Mouse (Mus musculus) retina, embryonic 14.5 days (tissue): Measurements from ENCODE around the gene Rad51b.

Source experiments
- DNase-seq: peaks from one replicate; pipeline ENCODE4 v3.0.0-alpha.2; 2015; ENCODE audit warnings: low spot score

The Rad51b gene

GRCm38 (mm10) chr12:79493481-79493880 lies 196.4 kb downstream of the Rad51b start:
- DNase-seq, result no peak

- no peak for DNase-seq
Observed at GRCm38 (mm10) chr12:79498326-79498725, 201.2 kb downstream of the Rad51b start.

- no peak for DNase-seq
Observed at GRCm38 (mm10) chr12:79499809-79500208, 202.7 kb downstream of the Rad51b start.

- DNase-seq, result no peak
Observed at GRCm38 (mm10) chr12:79501877-79502276, 204.8 kb downstream of the Rad51b start.

GRCm38 (mm10) chr12:79502862-79503581 lies 205.9 kb downstream of the Rad51b start:
- DNase-seq, result no peak

GRCm38 (mm10) chr12:79503582-79504515 lies 206.8 kb downstream of the Rad51b start:
- DNase-seq, result peak; percentile 82

GRCm38 (mm10) chr12:79504641-79505040 lies 207.6 kb downstream of the Rad51b start:
- DNase-seq, result peak; percentile 46

GRCm38 (mm10) chr12:79506421-79506820 lies 209.3 kb downstream of the Rad51b start:
- DNase-seq, result no peak

- peak; percentile 49 for DNase-seq
Observed at GRCm38 (mm10) chr12:79507141-79507681, 210.1 kb downstream of the Rad51b start.

GRCm38 (mm10) chr12:79511454-79512204 lies 214.5 kb downstream of the Rad51b start:
- no peak for DNase-seq

GRCm38 (mm10) chr12:79512205-79512886 lies 215.3 kb downstream of the Rad51b start:
- no peak for DNase-seq

GRCm38 (mm10) chr12:79512982-79513681 lies 216.1 kb downstream of the Rad51b start:
- DNase-seq, result no peak

GRCm38 (mm10) chr12:79514680-79515079 lies 217.6 kb downstream of the Rad51b start:
- no peak for DNase-seq

GRCm38 (mm10) chr12:79522374-79522773 lies 225.3 kb downstream of the Rad51b start:
- no peak for DNase-seq

GRCm38 (mm10) chr12:79524941-79525871 lies 228.1 kb downstream of the Rad51b start:
- peak; percentile 47 for DNase-seq

- peak; percentile 87 for DNase-seq
Observed at GRCm38 (mm10) chr12:79525872-79526271, 228.8 kb downstream of the Rad51b start.

GRCm38 (mm10) chr12:79527222-79527621 lies 230.1 kb downstream of the Rad51b start:
- DNase-seq, result no peak

GRCm38 (mm10) chr12:79530275-79530902 lies 233.3 kb downstream of the Rad51b start:
- no peak for DNase-seq
